Mouse (Mus musculus) thymus, postnatal 4 days (tissue): ENCODE data around the gene H2-T22.
"Not testable (repeated sequence)": the region's sequence is repeated elsewhere in the genome, so short reads cannot be mapped to it uniquely, and the experiment has no call there.

Source experiments
- DNase-seq: peaks from one replicate; pipeline ENCODE4 v3.0.0; 2021

Gene H2-T22

DNA sequence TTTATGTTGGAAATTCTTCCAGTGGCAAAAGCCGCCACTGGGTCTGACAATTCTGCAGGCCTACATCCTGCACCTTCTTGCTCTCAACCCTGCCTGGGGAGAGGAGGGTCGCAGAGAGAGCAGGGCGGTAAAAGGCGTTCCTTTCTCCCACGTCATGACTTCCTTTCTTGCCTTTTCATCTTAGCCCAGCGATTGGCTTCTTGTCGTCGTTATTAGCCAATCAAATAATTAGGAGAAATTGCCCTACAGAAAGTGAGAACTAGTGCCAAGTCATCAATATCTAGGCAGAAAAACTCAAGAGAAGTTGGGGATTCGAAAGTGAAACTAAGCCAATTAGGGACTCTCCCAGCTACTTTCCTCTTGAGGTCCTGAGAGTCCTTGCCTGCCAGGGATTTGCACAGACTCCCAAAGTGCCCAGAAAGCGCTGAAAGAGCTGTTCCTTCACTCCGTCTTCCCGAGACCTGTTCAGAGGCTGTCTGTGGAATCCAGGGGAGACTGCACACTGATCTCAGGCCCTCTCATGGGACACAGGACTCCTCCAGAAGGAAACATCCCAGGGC, at the start of gene H2-T22, which contains the start of gene Gm6034:
Gene H2-T22 (minus strand): TSS at position 138 of the 560 bp plus-strand sequence.
Gene Gm6034 (plus strand): TSS at position 352 of the 560 bp plus-strand sequence.
- DNase-seq, result peak; percentile 74

DNA sequence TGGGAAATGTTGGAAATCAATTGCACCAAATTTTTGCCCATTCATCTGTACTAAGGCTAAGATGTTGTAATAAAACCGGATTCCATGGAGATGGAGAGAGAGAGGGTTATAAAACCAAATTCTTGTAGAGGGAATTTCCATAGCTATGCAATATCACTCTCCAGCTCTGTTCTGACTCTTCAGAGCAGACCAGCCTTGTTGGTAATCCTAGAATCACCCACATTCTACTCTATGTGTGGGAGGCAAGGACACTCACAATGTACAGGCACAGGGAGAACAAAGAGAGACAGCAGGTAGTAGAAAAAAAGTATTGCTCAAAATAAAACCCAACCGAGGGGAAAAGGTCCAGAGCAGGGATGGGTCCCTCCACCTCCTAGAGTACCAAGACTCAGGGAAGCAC, 49.4 kb upstream of the H2-T22 start:
- not testable (repeated sequence) for DNase-seq

DNA sequence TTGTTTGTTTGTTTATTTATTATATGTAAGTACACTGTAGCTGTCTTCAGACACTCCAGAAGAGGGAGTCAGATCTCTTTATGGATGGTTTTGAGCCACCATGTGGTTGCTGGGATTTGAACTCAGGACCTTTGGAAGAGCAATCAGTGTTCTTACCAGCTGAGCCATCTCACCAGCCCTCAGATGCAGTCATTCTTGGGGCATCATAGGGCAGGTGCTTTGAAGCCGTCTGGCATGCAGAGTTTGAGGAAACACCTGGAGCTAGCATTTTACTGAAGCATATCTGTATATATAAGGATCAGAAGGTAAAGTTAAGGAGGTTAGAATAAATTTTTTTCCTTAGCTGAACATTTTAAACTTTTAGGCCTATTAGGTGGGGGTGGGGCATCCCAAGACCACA, 43.4 kb upstream of the H2-T22 start:
- DNase-seq, result peak; percentile 79

DNA sequence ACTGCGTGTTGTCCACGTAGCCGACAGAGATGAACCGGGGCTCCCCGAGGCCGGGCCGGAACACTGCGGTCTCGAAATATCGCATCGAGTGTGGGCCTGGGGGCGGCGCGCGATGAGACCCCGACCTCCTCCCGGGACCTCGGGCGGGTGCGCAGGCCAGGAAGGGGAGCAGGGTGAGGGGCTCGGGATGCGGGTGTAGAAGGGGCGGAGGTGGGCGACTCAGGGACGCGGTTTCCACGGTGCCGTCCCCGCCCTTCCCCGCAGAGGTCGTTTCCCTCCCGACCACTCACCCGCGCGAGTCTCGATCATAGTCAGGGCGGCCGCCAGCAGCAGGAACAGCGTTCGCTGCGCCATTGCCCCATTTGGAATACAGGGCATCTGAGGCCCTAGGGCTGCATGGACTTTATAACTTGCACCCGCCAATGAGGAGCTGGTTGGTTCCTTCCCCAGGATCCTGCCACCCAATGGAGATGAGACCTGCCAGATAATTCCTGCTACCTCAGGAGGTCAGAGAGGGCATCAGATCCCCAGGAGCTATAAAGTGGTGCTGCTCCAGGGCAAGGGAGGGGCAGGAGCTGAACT, 41.4 kb upstream of the H2-T22 start:
- DNase-seq, result peak; percentile 65

DNA sequence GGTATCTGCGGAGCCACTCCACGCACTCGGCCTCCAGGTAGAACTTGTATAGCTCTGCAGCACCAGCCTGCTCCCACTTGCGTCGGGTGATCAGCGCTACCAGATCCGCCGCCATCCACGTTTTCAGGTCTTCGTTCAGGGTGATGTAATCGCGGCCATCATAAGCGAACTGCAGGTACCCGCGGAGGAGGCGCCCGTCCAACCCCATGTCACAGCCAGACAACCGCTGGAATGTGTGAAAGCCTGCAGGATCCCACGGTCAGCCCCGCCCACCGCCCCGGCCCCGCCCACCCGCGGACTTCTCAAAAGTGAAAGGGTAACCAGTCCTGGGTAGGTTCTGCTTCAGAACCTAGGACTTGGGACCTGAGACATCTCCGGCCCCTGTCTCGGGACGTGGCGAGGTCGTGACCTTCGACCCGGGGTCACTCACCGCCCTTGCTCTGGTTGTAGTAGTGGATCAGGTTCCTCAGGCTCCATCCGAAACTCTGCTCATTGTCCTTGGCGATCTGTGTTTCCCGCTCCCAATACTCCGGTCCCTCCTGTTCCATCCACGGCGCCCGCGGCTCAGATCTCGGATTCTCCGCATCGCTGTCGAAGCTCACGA, 40.8 kb upstream of the H2-T22 start:
- DNase-seq, result peak; percentile 57

DNA sequence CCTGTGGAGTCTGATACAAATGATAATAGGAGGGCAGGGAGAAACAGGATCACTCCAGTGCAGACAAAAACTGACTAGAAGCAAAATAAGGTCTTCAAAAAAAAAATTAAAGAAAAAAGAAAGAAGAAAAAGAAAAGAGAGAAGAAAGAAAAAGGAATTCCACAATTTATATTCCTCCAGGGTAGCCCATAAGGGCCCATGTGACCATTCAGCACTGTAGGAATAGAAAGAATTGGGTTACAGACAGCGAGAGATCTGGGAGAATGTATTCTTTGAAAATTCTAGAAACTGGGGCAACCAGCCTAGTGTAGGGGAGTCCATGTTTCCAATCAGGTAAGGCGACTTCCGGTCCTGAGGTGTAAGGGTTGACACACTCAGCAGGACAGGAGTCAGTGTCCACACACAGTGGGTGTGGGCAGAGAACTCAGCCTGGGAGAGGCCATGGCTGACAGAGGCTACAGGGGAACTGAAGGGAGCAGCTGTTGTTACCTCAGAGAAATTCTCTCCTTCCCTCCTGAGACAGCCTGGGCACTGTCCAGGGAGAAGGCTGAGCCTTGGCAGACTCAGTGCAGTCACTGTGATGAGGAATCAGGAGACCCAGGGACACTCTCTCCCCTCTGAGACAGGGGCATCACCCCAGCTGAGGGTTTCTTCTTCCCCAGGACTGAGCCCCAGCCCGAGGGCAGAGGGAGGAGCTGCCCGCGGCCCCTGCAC, 40.1 kb upstream of the H2-T22 start:
- DNase-seq, result not testable (repeated sequence)

DNA sequence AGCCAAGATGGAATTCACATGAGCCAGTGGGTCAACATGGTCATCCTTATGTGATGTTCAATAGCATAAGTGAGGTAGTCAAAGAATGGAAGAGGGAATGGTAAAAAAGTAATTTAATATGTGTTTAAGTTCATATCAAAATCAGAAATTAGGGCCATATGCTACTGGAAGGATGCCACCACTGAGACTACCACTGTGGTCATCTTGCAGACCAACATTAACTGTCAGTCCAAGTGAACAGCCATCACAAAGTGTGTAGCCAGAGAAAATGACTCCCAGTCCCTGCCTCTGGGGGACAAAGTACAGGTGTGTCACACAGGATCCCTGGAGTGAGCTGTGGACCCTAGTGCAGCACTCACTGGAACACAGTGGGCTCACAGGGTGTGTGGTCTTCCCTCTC, 39.4 kb upstream of the H2-T22 start:
- not testable (repeated sequence) for DNase-seq

DNA sequence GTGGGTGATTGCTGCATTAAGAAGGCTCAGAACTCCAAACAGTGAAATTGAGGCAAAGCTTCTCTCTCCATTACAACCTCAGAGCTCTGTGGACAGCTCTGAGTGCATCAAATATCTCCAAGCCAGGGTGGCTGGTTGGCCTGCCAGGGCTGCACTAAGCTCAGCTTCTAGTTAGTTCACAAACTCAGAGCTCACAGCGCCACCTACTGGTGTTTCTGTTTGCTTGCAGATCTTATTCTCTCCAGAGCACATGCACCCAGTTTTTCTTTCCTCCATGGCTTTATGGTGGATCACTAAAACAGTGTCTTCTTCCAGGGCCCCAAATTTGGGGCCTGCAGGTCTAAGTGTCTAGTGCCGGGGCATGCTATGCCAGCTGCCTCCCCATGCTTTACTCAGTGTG, 18.3 kb upstream of the H2-T22 start:
- DNase-seq, result peak; percentile 99

DNA sequence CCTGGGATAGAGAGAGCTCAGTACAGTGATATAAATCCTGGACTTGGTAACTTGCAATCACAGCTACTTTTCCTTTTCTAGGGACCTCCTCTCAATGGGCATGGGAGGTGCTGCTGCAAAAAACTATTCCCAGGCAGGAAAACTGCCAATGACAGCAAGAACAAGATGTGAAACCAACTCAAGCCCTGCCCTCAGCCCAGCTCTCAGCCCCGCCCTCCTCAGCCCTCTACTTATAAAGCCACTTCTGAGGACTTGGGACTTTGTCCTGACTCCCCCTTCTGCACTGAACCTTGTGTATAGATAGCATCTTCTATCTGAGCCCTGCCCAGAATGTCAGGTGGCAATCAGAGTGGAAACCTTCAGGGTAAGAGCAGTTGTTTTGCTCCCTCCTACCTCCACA, 15.8 kb upstream of the H2-T22 start, which contains the start of gene Gm11127:
Gene Gm11127 (minus strand): TSS at position 10 of the 400 bp plus-strand sequence.
- peak; percentile 4 for DNase-seq

DNA sequence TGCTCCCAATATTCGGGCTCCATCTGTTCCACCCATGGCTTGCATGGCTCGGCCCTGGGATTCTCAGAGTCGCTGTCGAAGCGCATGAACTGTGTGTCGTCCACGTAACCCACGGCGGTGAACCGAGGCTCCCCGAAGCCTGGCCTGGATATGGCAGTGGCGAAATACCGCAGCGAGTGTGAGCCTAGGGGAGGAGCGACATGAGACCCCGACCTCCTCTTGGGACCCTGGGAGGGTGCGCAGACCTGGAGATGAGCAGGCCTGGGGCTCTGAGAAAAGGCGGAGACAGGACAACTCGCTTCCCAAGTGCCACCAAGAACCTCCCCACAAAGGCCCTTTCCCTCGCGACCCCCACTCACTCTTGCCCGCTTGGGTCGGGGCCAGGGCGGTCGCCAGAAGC, 15.4 kb upstream of the H2-T22 start:
- DNase-seq, result peak; percentile 4

DNA sequence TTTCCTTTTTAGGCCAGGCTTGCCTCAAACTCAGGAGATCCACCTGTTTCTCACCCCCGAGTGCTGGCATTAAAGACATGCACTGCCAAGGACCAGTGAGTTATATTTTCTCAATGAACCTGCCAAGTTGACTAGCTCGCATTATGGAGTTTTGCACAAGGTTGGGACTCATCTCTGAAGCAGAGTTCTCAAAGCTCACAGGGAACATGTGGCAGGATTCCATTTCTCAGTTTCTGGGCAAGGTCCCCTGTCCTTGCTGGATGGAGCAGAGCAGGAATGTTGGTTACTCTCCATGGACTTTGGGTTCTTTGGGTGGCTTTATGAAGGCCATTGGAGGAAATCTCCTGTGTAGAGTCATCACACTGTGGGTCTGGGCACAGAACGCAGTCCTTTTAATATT, 739 bp upstream of the H2-T22 start:
- no peak for DNase-seq

DNA sequence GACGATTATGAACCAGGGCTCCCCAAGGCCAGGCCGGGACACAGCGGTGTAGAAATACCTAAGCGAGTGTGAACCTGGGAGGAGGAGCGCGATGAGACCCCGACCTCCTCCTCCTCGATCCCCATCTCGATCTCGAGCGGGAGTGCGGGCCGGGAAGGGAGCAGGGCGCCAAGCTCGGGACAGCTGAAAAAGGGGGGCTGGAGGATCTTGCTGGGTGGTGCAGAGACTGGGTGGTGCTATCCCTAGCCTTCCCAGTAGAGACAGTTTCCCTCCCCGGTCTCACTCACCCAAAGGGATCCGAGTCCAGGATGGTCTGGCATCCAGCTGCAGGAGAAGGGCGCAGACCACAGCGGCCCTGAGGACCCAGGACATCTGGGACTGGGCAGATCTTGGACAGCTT, 492 bp downstream of the H2-T22 start:
- peak; percentile 56 for DNase-seq

DNA sequence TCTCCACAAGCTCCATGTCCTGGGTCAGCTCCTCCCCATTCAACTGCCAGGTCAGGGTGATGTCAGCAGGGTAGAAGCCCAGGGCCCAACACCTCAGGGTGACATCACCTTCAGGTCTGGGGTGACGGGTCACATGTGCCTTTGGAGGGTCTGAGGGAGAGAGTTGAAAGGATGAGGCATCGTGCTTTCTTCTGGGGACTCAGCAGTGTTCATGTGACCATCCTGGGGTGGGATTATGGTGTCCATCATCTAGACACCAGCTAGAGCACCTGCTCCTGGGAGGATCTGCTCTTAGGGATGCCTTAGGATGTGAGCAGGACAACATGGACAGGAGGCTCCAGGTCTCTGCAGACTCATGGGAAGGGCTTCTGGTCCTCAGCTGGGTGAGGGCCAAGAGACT, 1.9 kb downstream of the H2-T22 start:
- DNase-seq, result not testable (repeated sequence)

DNA sequence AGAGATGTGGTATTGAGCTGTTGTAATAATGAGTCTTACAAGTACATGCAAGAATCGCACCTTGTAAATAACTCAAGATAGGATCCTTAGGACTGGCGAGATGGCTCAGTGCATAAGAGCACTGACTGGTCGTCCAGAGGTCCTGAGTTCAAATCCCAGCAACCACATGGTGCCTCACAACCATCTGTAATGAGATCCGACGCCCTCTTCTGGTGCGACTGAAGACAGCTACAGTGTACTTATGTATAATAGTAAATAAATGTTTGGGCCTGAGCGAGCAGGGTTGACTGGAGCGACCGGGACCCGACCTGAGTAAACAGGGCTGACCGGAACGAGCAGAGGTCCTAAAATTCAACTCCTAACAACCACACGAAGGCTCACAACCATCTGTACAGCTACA, 6.4 kb downstream of the H2-T22 start:
- peak; percentile 62 for DNase-seq

DNA sequence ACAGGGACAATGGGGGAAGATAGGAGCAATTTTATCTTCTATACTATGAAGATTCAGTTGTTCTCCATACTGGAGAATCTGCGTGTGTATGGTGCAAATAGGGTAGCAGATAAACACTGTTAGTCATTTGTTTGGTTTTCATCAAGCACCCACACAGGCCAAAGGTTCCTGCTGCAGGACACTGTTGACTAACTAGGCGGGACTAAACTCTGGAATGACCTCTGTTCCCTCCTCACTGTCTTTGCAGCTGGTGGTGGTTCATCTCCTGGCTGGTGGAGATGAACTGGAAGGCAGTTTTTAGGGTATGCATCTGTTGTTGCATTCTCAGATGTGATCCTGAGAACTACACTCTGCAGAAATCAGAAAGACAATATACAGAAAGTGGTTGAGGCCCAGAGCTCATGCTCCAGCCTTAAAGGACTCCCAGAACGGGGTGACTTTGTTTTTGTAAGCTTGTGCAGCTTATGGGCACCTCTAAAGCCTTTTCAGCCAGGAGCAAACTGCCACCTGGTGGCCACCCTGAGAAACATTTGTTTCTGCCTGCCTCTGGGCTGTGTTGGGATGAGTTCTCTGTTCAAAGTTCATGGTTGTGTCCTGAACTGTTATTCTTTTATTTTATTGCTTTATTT, 7.4 kb downstream of the H2-T22 start:
- peak; percentile 86 for DNase-seq

DNA sequence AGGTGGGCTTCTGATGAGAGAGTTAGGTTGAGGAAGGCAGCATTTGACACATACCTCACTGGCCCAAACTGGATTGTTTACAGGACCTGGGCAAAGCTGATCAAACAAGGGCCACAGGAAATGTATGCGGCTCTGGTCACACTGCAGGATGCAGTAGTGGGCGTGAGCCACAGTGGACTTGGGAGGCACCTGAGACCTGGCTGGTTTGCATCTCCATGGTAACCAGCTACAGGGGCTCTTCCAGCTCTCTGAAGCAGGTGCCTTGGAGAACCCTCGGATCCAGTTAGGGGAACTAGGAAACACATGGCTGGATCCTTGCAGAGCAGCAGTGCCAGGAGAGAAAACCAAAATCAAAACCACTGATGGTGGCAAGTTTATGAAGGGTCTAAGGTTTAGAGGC, 8.0 kb downstream of the H2-T22 start:
- DNase-seq, result not testable (repeated sequence)

DNA sequence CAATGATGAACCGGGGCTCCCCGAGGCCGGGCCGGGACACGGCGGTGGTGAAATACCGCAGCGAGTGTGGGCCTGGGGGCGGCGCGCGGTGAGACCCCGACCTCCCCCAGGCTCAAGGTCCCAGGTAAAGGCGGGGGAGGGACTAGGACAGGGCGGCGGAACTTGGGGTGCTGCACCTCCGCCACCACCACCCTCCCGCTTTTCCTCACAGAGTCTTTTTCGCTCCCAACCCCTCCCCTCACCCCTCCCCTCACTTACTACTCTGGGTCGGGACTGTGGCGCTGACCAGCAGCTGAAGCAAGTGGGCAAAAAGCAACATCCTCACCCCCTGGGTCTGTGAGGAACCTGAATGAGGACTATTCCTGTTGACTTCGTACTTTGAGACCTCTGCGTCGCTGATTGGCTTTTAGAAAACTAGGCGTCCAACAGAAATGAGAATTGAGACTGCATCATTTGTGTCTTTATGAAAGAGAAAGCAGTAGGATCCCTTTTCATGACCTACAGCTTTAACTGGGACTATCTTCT, 10.1 kb downstream of the H2-T22 start, which contains the start of gene H2-T23:
Gene H2-T23 (minus strand): TSS at position 505 of the 525 bp plus-strand sequence.
- DNase-seq, result peak; percentile 71

DNA sequence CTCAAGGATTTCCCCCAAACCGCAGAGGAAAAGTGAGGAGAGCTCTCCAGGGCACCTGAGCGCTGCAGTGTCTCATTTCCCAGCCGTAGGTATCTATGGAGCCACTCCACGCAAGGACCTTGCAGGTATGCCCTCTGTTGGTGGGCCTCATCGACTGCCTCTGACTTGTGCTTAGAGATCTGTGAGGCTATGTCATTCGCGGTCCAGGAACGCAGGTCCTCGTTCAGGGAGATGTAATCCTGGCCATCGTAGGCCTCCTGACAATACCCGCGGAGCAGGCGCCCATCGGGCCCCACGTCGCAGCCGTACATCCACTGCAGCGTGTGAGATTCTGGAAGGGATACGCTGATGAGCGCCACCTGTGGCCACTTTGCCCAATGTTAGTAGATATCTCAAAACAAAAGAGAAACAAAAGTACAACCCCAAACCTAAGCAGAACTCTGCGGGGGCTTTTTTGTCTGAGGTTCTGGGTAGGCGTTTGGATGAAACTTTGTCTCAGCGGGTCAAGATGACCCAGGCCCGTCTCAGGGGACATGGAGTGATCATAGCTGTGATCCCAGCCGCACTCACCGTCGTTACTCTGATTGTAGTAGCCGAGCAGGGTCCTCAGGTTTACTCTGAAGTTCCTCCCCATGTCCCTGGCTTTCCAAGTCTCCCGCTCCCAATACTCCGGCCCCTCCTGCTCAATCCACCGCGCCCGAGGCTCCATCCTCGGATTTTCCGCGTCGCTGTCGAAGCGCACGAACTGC, 10.8 kb downstream of the H2-T22 start:
- peak; percentile 74 for DNase-seq

DNA sequence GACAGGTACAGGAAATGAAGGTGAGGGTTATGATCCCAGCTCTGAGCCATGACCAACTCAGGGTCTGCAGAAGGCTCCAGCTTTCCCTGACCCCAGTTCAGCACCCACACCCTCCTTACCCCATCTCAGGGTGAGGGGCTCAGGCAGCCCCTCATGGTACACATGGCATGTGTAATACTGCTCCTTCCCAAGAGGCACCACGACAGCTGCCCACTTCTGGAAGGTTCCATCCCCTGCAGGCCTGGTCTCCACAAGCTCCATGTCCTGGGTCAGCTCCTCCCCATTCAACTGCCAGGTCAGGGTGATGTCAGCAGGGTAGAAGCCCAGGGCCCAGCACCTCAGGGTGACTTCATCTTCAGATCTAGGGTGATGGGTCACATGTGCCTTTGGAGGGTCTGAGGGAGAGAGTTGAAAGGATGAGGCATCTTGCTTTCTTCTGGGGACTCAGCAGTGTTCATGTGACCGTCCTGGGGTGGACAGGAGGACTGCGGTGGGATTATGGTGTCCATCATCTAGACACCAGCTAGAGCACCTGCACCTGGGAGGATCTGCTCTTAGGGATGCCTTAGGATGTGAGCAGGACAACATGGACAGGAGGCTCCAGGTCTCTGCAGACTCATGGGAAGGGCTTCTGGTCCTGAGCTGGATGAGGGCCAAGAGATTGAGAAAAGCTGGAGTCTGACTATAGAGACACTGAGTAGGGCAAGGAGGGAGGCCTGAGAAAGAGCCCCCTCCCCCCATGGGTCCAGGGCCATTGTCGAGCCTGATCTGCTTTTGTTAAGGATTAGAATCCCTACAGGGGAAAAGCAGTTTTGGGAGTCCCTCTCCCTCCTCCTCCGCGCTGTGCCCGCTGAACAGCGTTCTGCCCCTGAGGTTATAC, 11.6 kb downstream of the H2-T22 start:
- peak; percentile 16 for DNase-seq

DNA sequence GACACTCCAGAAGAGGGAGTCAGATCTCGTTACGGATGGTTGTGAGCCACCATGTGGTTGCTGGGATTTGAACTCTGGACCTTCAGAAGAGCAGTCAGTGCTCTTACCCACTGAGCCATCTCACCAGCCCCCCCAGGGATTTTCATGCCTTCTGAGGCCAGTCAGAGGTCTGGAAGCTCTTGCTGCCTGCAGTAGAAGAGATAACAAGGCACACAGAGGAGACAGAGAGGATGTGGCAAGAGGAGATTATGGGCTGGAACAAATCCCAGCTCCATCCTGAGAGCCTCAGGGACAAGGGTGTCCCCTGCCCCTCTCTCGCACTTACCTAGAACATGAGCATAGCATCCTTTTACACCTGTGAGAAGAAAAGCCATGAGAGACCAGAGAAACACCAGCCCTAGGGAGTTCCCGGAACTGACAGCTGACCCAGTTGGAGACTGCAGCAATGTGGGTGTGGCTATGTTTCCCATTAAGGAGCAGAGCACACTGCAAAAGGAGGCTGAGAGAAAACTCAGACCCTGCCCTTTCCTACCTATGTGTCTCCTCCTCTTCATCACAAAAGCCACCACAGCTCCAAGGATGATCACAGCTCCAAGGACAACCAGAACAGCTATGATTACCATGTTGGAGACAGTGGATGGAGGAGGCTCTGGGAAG, 12.4 kb downstream of the H2-T22 start:
- DNase-seq, result not testable (repeated sequence)
